Mouse (Mus musculus) megakaryocyte, embryonic 14.5 days (primary cell): ENCODE measurements at regions not wholly inside any gene's neighbourhood (a gene's known extent, or its start where the extent isn't known, plus 50 kb on each side); places are given as distances from the start of the nearest gene placed in this dataset.

Source experiments
- FLI1 ChIP-seq: IDR thresholded peaks from 2 replicates; pipeline ENCODE4 v1.6.1; 2012; ENCODE audit warnings: low read length, inconsistent platforms, mixed read lengths
- GATA1 ChIP-seq: IDR thresholded peaks from 3 replicates; pipeline ENCODE4 v1.6.1; 2012; ENCODE audit warnings: mixed read lengths, low read length, inconsistent platforms, borderline replicate concordance

DNA sequence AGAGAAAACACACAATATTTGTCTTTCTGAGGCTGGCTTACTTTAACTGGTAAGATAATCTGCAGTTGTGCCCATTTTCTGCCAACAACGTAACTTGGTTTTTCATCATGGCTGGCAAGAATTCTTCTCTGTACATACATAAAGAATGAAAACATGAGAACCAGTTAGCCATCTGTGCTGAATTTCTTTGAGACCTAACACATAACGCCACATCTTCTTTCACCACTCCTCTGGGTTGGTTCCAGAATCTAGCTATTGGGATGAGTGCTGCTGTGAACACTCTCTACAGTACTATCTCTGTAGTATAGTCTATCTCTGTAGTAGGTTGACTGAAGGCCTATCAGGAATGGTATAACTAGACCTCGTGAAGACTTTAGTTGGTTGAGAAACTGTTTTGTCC lies 132.1 kb downstream of the 1700020N01Rik start:
- TF ChIP-seq GATA1, result no peak
- no peak for TF ChIP-seq FLI1
